Mouse (Mus musculus): ENCODE results near the gene Cyb5r1. TPM values are rescaled to one million over a fixed set of nuclear protein-coding genes. Genes with fewer than 3 reads are reported as not detected.

Cyb5r1 gene
- polyA plus RNA-seq, 1 experiment from 2014 or later, result 9.4 TPM

DNA sequence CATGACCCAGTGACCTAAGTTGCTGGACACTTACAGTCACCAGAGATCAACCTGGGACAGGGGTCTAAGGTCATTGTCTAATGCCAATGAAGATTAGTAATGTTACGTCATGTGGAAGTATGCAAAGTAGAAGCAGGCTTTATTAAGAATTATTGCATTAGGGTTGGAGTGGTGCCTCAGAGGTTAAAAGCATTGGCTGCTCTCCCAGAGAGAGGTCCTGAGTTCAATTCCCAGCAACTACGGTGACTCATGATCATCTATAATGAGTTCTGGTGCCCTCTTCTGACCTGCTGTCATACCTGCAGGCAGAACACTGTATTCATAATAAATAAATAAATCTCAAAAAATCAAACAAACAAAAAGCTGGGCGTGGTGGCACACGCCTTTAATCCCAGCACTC is 44.8 kb downstream of the Cyb5r1 start:
- ATAC-seq, result no peak
- 77% methylated on average over 4 of the region's 4 CpGs for WGBS
- Histone ChIP-seq H3K4me3 (ENCODE audit: low read depth, low read length) (no peak overlapping the region), H3K27ac (ENCODE audit: low read depth, low read length) (no peak overlapping the region), H3K9me3 (ENCODE audit: control insufficient read depth) (no peaks in the 10 kb centered on the region), H3K36me3 (ENCODE audit: control insufficient read depth, insufficient read depth) (no peaks in the 10 kb centered on the region), H3K4me1 (replicated peaks; ENCODE audit: control insufficient read depth, insufficient read depth, low read length) (no peaks in the 10 kb centered on the region), H3K4me2 (replicated peaks; ENCODE audit: low read depth) (no peak overlapping the region), H3K9ac (ENCODE audit: low read depth, low read length) (no peak overlapping the region), H3K27me3 (replicated peaks; ENCODE audit: control insufficient read depth, insufficient read depth, low read length) (no peaks in the 10 kb centered on the region)
- TF ChIP-seq CTCF (IDR thresholded peaks at IDR 0.05; ENCODE audit: low read depth), result 0 out of 2 replicates have a peak, but pooled peaks have one; percentile 5

- Histone ChIP-seq H3K9ac (ENCODE audit: low read depth, low read length) (no peak overlapping the region), H3K36me3 (ENCODE audit: control insufficient read depth, insufficient read depth) (no peaks in the 10 kb centered on the region), H3K9me3 (ENCODE audit: control insufficient read depth) (no peaks in the 10 kb centered on the region), H3K27ac (ENCODE audit: low read depth, low read length) (no peak overlapping the region), H3K4me3 (ENCODE audit: low read depth, low read length) (no peak overlapping the region), H3K4me1 (replicated peaks; ENCODE audit: control insufficient read depth, insufficient read depth, low read length) (no peaks in the 10 kb centered on the region), H3K4me2 (replicated peaks; ENCODE audit: low read depth) (no peak overlapping the region), H3K27me3 (replicated peaks; ENCODE audit: control insufficient read depth, insufficient read depth, low read length) (no peaks in the 10 kb centered on the region)
- TF ChIP-seq CTCF (IDR thresholded peaks at IDR 0.05; ENCODE audit: low read depth), result peak; percentile 79
- no peak for ATAC-seq
- WGBS, result 40% methylated on average over 3 of the region's 3 CpGs
Measured at GRCm38 (mm10) chr1:134450986-134451385, 45.6 kb downstream of the Cyb5r1 start.

GRCm38 (mm10) chr1:134454904-134455824 is 49.8 kb downstream of the Cyb5r1 start, which contains the start of gene Klhl12:
Gene Klhl12 (plus strand): TSS chr1:134455531.
- Histone ChIP-seq H3K4me1 (replicated peaks; ENCODE audit: control insufficient read depth, insufficient read depth, low read length) (no peaks in the 10 kb centered on the region), H3K27ac (ENCODE audit: low read depth, low read length) (peak within 1 kb of the TSS; percentile 77), H3K36me3 (ENCODE audit: control insufficient read depth, insufficient read depth) (no peaks in the 10 kb centered on the region), H3K9ac (ENCODE audit: low read depth, low read length) (peak within 1 kb of the TSS; percentile 83), H3K4me3 (ENCODE audit: low read depth, low read length) (peak within 1 kb of the TSS; percentile 94), H3K27me3 (replicated peaks; ENCODE audit: control insufficient read depth, insufficient read depth, low read length) (no peaks in the 10 kb centered on the region), H3K9me3 (ENCODE audit: control insufficient read depth) (no peaks in the 10 kb centered on the region), H3K4me2 (replicated peaks; ENCODE audit: low read depth) (peak within 1 kb of the TSS; percentile 90)
- ATAC-seq, result peak; percentile 98
- TF ChIP-seq CTCF (IDR thresholded peaks at IDR 0.05; ENCODE audit: low read depth), result peak; percentile 3
- WGBS, result 1% methylated on average over 60 of the region's 61 CpGs

- ATAC-seq, result no peak
- no peak for TF ChIP-seq CTCF (IDR thresholded peaks at IDR 0.05; ENCODE audit: low read depth)
- Histone ChIP-seq H3K4me3 (ENCODE audit: low read depth, low read length) (peak overlapping the region; percentile 94), H3K4me2 (replicated peaks; ENCODE audit: low read depth) (peak overlapping the region; percentile 90), H3K9me3 (ENCODE audit: control insufficient read depth) (no peaks in the 10 kb centered on the region), H3K9ac (ENCODE audit: low read depth, low read length) (peak overlapping the region; percentile 83), H3K4me1 (replicated peaks; ENCODE audit: control insufficient read depth, insufficient read depth, low read length) (no peaks in the 10 kb centered on the region), H3K27ac (ENCODE audit: low read depth, low read length) (no peak overlapping the region), H3K27me3 (replicated peaks; ENCODE audit: control insufficient read depth, insufficient read depth, low read length) (no peaks in the 10 kb centered on the region), H3K36me3 (ENCODE audit: control insufficient read depth, insufficient read depth) (peaks cover 5% of the 10 kb centered on the region; the same call in 1 of the 2 replicates)
- 15% methylated on average over 5 of the region's 5 CpGs for WGBS
Measured at GRCm38 (mm10) chr1:134456060-134456459, 50.7 kb downstream of the Cyb5r1 start.

GRCm38 (mm10) chr1:134458139-134458727 is 52.9 kb downstream of the Cyb5r1 start:
- no peak overlapping the region for H3K4me2 ChIP-seq (replicated peaks; ENCODE audit: low read depth)
- 91% methylated on average over 7 of the region's 7 CpGs for WGBS
- H3K9me3 ChIP-seq (ENCODE audit: control insufficient read depth), result no peaks in the 10 kb centered on the region
- no peak overlapping the region for H3K4me3 ChIP-seq (ENCODE audit: low read depth, low read length)
- TF ChIP-seq CTCF (IDR thresholded peaks at IDR 0.05; ENCODE audit: low read depth), result no peak
- no peaks in the 10 kb centered on the region for H3K27me3 ChIP-seq (replicated peaks; ENCODE audit: control insufficient read depth, insufficient read depth, low read length)
- no peak overlapping the region for H3K27ac ChIP-seq (ENCODE audit: low read depth, low read length)
- no peak overlapping the region for H3K9ac ChIP-seq (ENCODE audit: low read depth, low read length)
- H3K36me3 ChIP-seq (ENCODE audit: control insufficient read depth, insufficient read depth), result peaks cover 11% of the 10 kb centered on the region
- no peaks in the 10 kb centered on the region for H3K4me1 ChIP-seq (replicated peaks; ENCODE audit: control insufficient read depth, insufficient read depth, low read length)
- ATAC-seq, result no peak
